Mouse (Mus musculus): Measurements from ENCODE around the gene Gm4312. TPM values are rescaled to one million over a fixed set of nuclear protein-coding genes. Genes with fewer than 3 reads are reported as not detected.
"Not testable (repeated sequence)": the region's sequence is repeated elsewhere in the genome, so short reads cannot be mapped to it uniquely, and the experiment has no call there.

The Gm4312 gene
- total RNA-seq (2017): not detected in 2 replicates

DNA sequence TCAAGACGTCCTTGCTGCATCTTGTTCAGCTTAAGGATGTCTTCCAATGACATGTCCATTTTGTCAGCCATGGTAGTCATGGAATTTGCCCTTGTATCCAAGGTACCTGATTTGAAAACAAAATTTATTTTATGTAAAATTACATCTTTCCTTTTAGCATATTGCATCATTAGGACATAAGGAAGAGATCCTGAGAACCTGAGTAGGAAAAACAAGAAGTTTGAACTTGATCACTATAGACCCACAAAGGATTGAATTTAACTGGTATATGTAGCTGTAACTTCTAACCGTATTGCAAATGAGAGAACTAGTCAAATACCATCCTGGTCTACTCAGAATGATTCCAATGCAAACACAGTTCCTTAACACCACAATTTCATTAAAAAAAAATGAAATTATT, at the start of gene Gm4312:
Gm4312 (minus strand) TSS at position 101 of the 400 bp plus-strand sequence.
- ATAC-seq (replicated peaks in 1 of 2; ENCODE audit: insufficient read depth in 1 of 2, low FRiP score in 2 of 2, low TSS enrichment in 1 of 2, low read depth in 1 of 2, poor library complexity in 2 of 2, severe bottlenecking in 2 of 2): not testable (repeated sequence)

DNA sequence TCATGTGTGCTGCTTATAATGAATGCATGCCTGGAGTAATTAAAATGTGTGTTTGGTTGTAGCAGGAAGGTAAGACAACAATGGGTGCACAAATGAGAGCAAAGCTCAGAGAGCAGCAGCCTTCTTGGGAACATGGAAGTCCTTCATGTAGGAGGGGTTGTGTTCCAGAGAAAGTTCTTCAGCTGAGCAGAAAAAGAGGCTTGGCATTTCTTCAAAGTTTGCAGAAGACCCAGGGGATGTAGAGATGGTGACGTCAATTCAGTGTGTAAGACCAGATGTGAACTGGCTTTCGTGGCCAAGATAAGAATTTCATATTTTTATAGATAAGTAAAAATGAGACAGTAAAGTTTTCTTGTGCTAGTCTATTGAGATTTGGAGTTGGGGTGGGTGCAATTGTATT, 45.2 kb upstream of the Gm4312 start:
- ATAC-seq (replicated peaks in 1 of 2; ENCODE audit: insufficient read depth in 1 of 2, low FRiP score in 2 of 2, low TSS enrichment in 1 of 2, low read depth in 1 of 2, poor library complexity in 2 of 2, severe bottlenecking in 2 of 2): no peak

DNA sequence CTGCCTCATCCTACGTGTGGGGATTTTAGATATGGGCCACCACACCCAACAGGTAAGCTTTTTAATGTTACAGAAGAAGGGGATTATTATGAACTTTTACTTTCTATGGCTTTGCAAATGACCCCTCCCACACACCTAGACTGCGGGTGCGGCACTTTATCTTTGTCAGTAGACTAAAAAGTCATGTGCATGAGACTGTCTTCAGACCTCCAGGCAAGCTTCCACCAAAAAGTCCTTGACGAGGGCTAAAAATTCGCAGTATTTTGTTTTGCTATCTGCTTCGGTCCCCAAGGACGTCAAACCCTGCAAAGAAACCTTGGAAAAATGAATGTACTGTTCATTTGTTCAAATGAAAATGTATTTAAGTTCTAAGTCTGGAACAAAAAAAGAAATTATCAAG, 33.2 kb upstream of the Gm4312 start:
- ATAC-seq (replicated peaks in 1 of 2; ENCODE audit: insufficient read depth in 1 of 2, low FRiP score in 2 of 2, low TSS enrichment in 1 of 2, low read depth in 1 of 2, poor library complexity in 2 of 2, severe bottlenecking in 2 of 2): no peak

DNA sequence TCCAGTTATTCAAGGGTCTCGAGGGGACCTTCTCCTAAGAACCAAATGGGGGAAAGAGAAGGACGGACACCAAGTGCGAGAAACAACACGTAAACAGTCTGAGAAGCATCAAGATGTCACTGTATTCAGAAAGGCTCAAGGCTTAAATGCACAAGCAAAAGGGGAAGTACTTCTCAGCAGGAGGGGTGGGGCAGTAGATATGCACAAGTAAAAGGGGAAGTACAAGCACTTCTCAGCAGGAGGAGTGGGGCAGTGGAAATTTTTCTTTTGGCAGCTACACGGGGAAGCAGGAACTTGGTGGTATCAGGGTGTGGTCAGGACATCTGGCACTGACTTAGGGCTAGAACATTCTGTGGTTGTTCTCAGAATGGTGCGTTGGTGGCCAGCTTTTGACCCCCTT, 19.9 kb upstream of the Gm4312 start:
- ATAC-seq (replicated peaks in 1 of 2; ENCODE audit: insufficient read depth in 1 of 2, low FRiP score in 2 of 2, low TSS enrichment in 1 of 2, low read depth in 1 of 2, poor library complexity in 2 of 2, severe bottlenecking in 2 of 2): not testable (repeated sequence)

DNA sequence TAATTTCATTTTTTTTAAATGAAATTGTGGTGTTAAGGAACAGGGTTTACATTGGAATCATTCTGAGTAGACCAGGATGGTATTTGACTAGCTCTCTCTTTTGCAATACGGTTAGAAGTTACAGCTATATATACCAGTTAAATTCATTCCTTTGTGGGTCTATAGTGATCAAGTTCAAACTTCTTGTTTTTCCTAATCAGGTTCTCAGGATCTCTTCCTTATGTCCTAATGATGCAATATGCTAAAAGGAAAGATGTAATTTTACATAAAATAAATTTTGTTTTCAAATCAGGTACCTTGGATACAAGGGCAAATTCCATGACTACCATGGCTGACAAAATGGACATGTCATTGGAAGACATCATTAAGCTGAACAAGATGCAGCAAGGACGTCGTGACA, 21.3 kb downstream of the Gm4312 start, which contains the start of gene Gm4307:
Gm4307 (plus strand) TSS at position 301 of the 400 bp plus-strand sequence.
- ATAC-seq (replicated peaks in 1 of 2; ENCODE audit: insufficient read depth in 1 of 2, low FRiP score in 2 of 2, low TSS enrichment in 1 of 2, low read depth in 1 of 2, poor library complexity in 2 of 2, severe bottlenecking in 2 of 2): not testable (repeated sequence)

DNA sequence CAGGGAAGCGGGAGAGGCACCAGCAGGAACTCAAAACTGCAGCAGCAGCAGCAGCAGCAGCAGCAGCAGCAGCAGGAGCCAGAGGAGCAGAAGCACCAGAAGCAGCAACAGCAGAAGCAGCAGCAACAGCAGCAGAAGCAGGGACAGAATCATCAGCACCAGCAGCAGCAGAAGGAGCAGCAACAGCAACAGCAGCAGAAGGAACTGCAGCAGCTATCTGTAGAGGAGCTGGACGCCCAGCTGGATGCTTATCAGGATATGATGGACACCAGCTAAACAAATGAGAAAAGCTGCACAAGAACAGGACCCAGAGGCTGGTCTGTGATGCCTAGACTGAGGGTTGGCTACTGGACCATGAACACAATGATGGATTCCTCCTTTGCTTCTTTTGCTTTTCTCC, 25.5 kb downstream of the Gm4312 start:
- ATAC-seq (replicated peaks in 1 of 2; ENCODE audit: insufficient read depth in 1 of 2, low FRiP score in 2 of 2, low TSS enrichment in 1 of 2, low read depth in 1 of 2, poor library complexity in 2 of 2, severe bottlenecking in 2 of 2): not testable (repeated sequence)

DNA sequence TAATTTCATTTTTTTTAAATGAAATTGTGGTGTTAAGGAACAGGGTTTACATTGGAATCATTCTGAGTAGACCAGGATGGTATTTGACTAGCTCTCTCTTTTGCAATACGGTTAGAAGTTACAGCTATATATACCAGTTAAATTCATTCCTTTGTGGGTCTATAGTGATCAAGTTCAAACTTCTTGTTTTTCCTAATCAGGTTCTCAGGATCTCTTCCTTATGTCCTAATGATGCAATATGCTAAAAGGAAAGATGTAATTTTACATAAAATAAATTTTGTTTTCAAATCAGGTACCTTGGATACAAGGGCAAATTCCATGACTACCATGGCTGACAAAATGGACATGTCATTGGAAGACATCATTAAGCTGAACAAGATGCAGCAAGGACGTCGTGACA, 31.6 kb downstream of the Gm4312 start, which contains the start of gene Gm4305:
Gm4305 (plus strand) TSS at position 301 of the 400 bp plus-strand sequence.
- not testable (repeated sequence) for ATAC-seq (replicated peaks in 1 of 2; ENCODE audit: insufficient read depth in 1 of 2, low FRiP score in 2 of 2, low TSS enrichment in 1 of 2, low read depth in 1 of 2, poor library complexity in 2 of 2, severe bottlenecking in 2 of 2)

DNA sequence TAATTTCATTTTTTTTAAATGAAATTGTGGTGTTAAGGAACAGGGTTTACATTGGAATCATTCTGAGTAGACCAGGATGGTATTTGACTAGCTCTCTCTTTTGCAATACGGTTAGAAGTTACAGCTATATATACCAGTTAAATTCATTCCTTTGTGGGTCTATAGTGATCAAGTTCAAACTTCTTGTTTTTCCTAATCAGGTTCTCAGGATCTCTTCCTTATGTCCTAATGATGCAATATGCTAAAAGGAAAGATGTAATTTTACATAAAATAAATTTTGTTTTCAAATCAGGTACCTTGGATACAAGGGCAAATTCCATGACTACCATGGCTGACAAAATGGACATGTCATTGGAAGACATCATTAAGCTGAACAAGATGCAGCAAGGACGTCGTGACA, 36.7 kb downstream of the Gm4312 start, which contains the start of gene Gm4303:
Gm4303 (plus strand) TSS at position 301 of the 400 bp plus-strand sequence.
- not testable (repeated sequence) for ATAC-seq (replicated peaks in 1 of 2; ENCODE audit: insufficient read depth in 1 of 2, low FRiP score in 2 of 2, low TSS enrichment in 1 of 2, low read depth in 1 of 2, poor library complexity in 2 of 2, severe bottlenecking in 2 of 2)

DNA sequence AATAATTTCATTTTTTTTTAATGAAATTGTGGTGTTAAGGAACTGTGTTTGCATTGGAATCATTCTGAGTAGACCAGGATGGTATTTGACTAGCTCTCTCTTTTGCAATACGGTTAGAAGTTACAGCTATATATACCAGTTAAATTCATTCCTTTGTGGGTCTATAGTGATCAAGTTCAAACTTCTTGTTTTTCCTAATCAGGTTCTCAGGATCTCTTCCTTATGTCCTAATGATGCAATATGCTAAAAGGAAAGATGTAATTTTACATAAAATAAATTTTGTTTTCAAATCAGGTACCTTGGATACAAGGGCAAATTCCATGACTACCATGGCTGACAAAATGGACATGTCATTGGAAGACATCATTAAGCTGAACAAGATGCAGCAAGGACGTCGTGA, 41.8 kb downstream of the Gm4312 start, which contains the start of gene Gm4302:
Gm4302 (plus strand) TSS at position 301 of the 400 bp plus-strand sequence.
- ATAC-seq (replicated peaks in 1 of 2; ENCODE audit: insufficient read depth in 1 of 2, low FRiP score in 2 of 2, low TSS enrichment in 1 of 2, low read depth in 1 of 2, poor library complexity in 2 of 2, severe bottlenecking in 2 of 2): not testable (repeated sequence)

DNA sequence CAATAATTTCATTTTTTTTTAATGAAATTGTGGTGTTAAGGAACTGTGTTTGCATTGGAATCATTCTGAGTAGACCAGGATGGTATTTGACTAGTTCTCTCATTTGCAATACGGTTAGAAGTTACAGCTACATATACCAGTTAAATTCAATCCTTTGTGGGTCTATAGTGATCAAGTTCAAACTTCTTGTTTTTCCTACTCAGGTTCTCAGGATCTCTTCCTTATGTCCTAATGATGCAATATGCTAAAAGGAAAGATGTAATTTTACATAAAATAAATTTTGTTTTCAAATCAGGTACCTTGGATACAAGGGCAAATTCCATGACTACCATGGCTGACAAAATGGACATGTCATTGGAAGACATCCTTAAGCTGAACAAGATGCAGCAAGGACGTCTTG, 47.0 kb downstream of the Gm4312 start, which contains the start of gene Gm4301:
Gm4301 (plus strand) TSS at position 301 of the 400 bp plus-strand sequence.
- not testable (repeated sequence) for ATAC-seq (replicated peaks in 1 of 2; ENCODE audit: insufficient read depth in 1 of 2, low FRiP score in 2 of 2, low TSS enrichment in 1 of 2, low read depth in 1 of 2, poor library complexity in 2 of 2, severe bottlenecking in 2 of 2)

Other genes with a start within 250 kb of the Gm4312 start
- gene Gm4301, start 46.9 kb downstream of the Gm4312 start, total RNA-seq (2017): not detected in 2 replicates
- not detected in 2 replicates for gene Gm4302, start 41.7 kb downstream of the Gm4312 start, total RNA-seq (2017)
- not detected in 2 replicates for gene Gm4303, start 36.6 kb downstream of the Gm4312 start, total RNA-seq (2017)
- not detected in 2 replicates for gene Gm4305, start 31.5 kb downstream of the Gm4312 start, total RNA-seq (2017)
- not detected in 2 replicates for gene Gm4307, start 21.2 kb downstream of the Gm4312 start, total RNA-seq (2017)
- gene Tmtc3, start 104.8 kb upstream of the Gm4312 start, total RNA-seq (2017): 6.5 and 8.1 TPM in 2 replicates
- 23.3 and 27.1 TPM in 2 replicates for gene Cep290, start 105.0 kb upstream of the Gm4312 start, total RNA-seq (2017)
- 16.2 and 23.6 TPM in 2 replicates for gene 4930430F08Rik, start 207.9 kb upstream of the Gm4312 start, total RNA-seq (2017)
- not detected in 2 replicates for gene 1700017N19Rik, start 207.9 kb upstream of the Gm4312 start, total RNA-seq (2017)